Mouse (Mus musculus) thymus, postnatal 36 days (tissue): ENCODE measurements around the gene Twf2.

ENCODE experiments used
- DNase-seq, 2 experiments: peaks; one replicate each; pipeline ENCODE4 v3.0.0; 2022; ENCODE audit warnings: mixed read lengths in 2 of 2

Twf2 gene

DNA sequence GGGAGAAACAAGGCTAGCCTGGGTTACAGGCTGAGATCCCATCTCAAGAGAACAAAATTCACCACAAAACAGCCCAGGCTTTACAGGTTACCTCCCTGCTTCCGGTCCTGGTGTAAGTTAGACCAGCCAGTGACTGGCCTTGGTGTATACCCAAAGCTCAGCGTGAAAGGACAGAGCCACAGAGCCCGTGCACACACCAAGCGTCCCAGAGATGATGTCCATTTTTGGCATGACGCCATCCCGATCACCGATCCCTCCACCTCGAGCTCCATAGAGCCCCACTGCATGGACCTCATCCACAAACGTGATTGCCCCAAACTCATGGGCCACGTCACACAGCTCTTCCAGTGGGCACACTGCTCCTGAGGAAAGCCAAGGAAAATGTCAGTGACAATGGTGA is 35.0 kb downstream of the Twf2 start:
- no peak for DNase-seq

DNA sequence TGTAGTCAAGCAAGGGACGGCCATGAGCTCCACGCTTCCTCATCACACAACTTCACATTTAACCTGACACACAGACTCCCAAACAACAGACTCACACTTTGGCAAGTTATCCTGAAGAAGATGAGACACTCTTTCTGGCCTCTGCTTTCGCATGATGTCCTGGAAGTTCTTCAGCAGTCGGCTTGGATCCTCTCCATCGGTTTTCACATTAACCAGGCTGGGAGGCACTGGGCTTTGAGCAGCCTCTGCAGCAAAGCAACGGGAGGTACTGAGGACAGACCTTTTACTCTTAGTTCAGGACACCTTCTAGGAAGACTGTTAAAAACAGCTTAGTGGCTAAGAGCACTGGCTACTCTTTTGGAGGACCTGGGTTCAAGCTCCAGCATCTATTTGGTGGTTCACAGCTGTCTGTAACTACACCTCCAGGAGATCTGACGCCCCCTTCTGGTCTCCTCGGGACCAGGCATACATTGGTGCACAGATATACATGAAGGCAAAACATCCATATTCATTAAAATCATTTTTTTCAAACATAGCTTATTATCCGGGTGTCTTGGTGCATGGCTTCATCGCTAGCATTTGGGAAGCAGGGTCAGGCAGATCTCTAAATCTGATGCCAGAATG is 38.7 kb downstream of the Twf2 start:
- DNase-seq, result no peak

DNA sequence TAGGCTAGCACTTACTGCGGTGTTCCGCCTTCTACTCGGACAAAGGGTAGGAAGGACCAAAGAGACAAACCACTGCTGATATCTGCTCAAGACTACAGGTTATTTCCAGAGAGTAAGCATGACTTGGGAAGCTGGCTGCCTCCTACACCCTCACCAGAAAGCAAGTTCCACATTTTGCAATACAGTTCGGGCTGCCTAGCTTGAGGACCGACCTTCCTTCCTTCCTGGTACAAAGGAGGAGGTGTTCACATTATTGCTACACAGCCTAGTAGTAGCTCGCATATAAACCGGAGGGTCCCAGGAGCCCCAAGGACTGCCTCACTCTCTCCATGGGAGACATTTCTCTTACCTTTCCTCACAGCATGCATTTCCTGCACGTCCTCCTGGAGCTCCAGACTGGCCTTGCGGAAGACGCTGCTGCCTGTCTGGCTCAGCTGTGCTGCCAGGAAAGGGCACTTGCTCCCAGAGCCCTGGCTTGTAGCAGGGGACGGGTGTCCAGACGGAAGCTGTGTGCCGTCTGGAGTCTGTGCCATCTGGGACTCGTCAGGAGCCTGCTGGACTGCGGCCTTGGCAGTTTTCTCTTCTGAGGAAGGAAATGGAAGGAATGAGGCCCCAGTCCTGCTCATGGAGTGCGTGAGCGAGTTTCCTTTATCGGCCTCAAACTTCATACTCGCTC is 40.0 kb downstream of the Twf2 start:
- DNase-seq, result no peak

DNA sequence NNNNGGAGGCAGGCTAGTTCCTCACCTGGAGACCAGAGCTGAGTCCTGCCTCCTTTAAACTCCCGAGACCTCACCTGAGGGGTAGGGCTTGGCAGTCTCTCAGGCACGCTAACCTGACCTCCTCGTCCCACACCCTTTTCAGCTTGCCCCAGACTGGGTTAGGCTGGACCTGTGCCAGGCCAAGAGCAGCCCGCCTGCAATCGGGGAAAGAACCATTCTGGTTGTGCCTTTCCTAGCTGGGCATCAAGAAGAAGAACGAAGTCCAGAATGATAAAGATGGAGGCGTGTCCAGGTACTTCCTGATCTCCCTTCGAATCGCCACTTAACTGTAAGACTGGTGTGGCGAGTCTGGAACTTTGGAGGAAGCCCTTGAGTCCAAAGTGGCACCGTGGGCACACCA is 46.6 kb downstream of the Twf2 start:
- DNase-seq, result no peak

DNA sequence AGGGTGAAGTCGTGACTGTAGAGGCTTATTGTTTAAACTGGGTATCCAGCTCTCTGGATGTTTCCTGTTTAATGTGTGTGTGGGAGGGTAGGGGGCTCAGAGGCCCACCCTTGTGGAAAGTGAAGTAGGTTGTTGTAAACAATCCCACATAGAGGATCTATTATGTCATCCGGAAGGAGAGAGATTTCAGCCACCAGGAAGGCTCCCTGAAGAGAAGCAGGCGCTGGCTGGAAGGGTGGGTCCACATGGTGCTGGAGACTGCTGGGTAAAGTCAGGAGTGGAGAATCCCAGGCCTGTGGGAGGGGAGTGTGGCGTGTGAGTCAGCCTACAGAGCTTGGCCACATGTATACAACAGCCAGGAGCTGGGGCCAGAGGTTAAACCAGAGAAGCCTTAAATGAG is 47.3 kb downstream of the Twf2 start:
- DNase-seq, result no peak

DNA sequence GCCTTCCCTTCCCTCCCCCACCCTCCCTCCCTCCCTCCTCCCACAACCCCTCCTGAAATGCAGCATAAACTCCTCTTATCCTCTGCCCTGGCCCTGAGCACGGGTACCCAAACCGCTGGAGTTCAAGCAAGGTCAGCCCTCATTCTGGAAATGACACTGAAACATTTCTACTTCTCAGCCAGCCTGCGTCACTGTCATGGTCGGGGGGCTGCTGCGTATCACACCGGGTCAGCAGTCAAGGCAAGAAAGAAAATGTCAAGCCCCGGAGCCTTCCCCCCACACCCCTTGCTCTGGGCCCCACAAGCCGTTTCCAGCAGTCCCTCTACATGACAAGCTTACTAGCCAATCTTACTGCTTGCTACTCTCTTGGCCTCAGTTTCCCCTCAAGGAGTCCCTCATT is 48.2 kb downstream of the Twf2 start:
- DNase-seq, result no peak

- DNase-seq, result no peak
Measured at GRCm38 (mm10) chr9:106254001-106254400, 51.1 kb downstream of the Twf2 start.

GRCm38 (mm10) chr9:106258412-106258811 is 55.5 kb downstream of the Twf2 start:
- DNase-seq, result no peak

DNA sequence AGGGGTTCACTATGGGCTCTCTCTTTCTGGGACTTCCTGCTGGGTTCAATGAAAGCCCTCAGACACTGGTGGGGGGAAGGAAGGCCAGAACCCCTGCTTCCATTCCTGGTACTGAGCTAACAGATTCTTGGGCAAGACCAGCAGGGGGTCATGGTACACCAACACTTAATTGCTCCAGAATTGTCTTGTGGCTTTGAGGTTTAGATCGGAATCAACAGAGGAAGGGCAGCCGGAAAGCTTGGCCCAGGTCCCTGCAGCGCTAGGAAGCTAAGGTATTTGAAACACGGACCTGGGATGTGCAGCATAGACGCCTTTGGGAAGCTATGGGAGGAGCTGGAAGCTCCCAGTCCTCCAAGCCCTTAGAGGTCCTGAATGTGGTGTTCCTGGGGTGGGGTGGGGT is 56.1 kb downstream of the Twf2 start:
- DNase-seq, result no peak

DNA sequence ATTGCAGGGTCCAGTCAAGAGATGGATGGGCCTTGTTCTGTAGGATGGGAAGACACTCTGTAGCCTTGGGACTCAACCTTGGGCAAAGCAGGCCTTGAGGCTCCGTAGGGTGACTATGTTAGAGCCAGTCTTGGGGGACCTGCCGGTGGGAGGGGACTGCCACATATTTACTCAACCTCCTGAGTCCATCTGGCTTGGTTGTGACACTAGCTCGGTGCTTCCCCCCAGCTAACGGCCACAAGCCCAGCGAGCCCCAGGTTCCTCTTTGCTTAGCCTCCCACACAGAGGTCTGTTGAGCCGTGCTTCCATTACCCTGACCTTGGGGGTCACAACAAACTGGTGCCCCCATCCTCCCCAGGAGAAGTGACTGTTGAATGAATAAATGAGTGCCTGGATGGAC is 58.1 kb downstream of the Twf2 start:
- DNase-seq, result no peak

- DNase-seq, result no peak
Measured at GRCm38 (mm10) chr9:106261491-106261890, 58.6 kb downstream of the Twf2 start.

DNA sequence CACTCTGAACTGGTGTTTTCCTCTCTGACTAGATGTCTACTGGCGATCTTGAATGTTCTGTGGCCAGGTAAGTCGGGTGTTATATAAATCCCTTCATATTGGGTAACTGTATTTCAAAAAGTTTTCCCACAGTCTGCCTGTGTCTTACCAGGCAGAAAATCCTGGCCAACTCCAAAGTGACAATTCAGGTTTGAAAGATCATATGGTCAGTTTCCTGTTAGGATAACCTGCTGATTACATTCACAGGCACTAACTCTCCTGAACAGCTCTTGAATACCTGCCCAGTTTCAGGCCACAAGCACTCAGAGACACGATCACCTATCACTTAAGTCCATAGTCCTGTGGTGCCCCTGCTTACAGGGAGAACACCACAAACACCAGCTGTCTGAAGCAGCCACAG is 59.2 kb downstream of the Twf2 start:
- DNase-seq, result no peak

- no peak for DNase-seq
Measured at GRCm38 (mm10) chr9:106263381-106263924, 60.5 kb downstream of the Twf2 start.
